Mouse (Mus musculus) kidney, embryonic 16.5 days (tissue): ENCODE data around the gene Acot6. TPM values are rescaled to one million over a fixed set of nuclear protein-coding genes. Genes with fewer than 3 reads are reported as not detected.

Experiments used
- ATAC-seq: fragments of 200-750 bp; cut with Nextera tagmentation; 2 replicates; pipeline ENCODE4 v1.8.0; 2017; ENCODE audit warnings: moderate TSS enrichment; ENCODE audit not compliant: low FRiP score, low TSS enrichment
- H3K27ac ChIP-seq: fragments of 300-500 bp; sonication (generic); 2 replicates; pipeline ENCODE4 v1.5.1; 2014; ENCODE audit warnings: low read length
- H3K27me3 ChIP-seq: fragments of 300-500 bp; sonication (generic); 2 replicates; pipeline ENCODE4 v1.6.1; 2014; ENCODE audit warnings: low read length, control low read depth, mixed read lengths; ENCODE audit not compliant: insufficient read depth
- H3K36me3 ChIP-seq: fragments of 300-500 bp; sonication (generic); 2 replicates; pipeline ENCODE4 v1.6.1; 2014; ENCODE audit warnings: low read length, control low read depth, mixed read lengths; ENCODE audit not compliant: insufficient read depth
- H3K4me1 ChIP-seq: fragments of 300-500 bp; sonication (generic); 2 replicates; pipeline ENCODE4 v1.6.1; 2014; ENCODE audit warnings: low read length, control low read depth, mixed read lengths; ENCODE audit not compliant: insufficient read depth
- H3K4me2 ChIP-seq: fragments of 300-500 bp; sonication (generic); replicated peaks from 2 replicates; pipeline ENCODE4 v1.6.1; 2014; ENCODE audit warnings: low read depth, low read length
- H3K4me3 ChIP-seq: fragments of 300-500 bp; sonication (generic); 2 replicates; pipeline ENCODE4 v1.5.1; 2014; ENCODE audit warnings: mild to moderate bottlenecking, low read length
- H3K9ac ChIP-seq: fragments of 300-500 bp; sonication (generic); replicated peaks from 2 replicates; pipeline ENCODE4 v1.6.1; 2014; ENCODE audit warnings: low read length
- H3K9me3 ChIP-seq: fragments of 300-500 bp; sonication (generic); 2 replicates; pipeline ENCODE4 v1.6.1; 2016; ENCODE audit warnings: low read length, control low read depth
- WGBS: fragments of 180-500 bp; shearing (Covaris S2); extraction: QIAGEN DNeasy Blood & Tissue Kit; methylation state at CpG from one replicate; pipeline ENCODE4 v1.1.7; 2014; 5-methylcytosine and 5-hydroxymethylcytosine counted together
- polyA plus RNA-seq: library from polyadenylated mRNA; unstranded; fragments of >200 nt; fragmentation: Nextera tagmentation; extraction: Ambion mirVana; gene quantifications from 2 replicates; pipeline ENCODE4 v1.2.1, GENCODE M21; 2015

Acot6 gene
- polyA plus RNA-seq, 1 experiment from 2014 or later, result 1.9 TPM

DNA sequence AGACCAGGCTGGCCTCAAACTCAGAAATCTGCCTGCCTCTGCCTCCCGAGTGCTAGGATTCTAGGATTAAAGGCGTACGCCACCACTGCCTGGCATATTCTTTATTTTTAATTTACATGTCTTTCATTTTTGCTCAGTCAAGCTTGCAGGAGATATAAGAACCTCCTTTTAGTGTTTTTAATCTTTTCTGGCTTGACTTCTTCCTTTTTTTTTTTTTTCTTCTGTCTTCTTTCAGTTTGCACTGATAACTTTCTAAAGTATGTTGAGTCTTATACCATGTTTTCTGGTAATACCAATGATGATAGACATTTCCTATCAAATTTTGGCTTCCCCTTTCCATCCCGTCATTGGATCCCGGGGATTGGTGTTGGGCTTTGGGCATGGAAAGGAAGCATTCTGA is 19.1 kb downstream of the Acot6 start:
- no peak for ATAC-seq
- 96% methylated on average over 5 of the region's 5 CpGs for WGBS
- Histone ChIP-seq H3K27ac (no peak overlapping the region), H3K9ac (no peak overlapping the region), H3K36me3 (no peaks in the 10 kb centered on the region), H3K4me3 (no peak overlapping the region), H3K9me3 (no peaks in the 10 kb centered on the region), H3K27me3 (no peaks in the 10 kb centered on the region), H3K4me2 (no peak overlapping the region), H3K4me1 (peaks cover 7% of the 10 kb centered on the region)

- H3K4me1 ChIP-seq, result no peaks in the 10 kb centered on the region
- H3K4me2 ChIP-seq, result no peak overlapping the region
- no peak overlapping the region for H3K4me3 ChIP-seq
- ATAC-seq, result no peak
- 64% methylated on average over 12 of the region's 12 CpGs for WGBS
- H3K36me3 ChIP-seq, result peaks cover 5% of the 10 kb centered on the region; the same call in 1 of the 2 replicates
- H3K27me3 ChIP-seq, result no peaks in the 10 kb centered on the region
- H3K9ac ChIP-seq, result no peak overlapping the region
- H3K27ac ChIP-seq, result no peak overlapping the region
- H3K9me3 ChIP-seq, result no peaks in the 10 kb centered on the region
These were observed 25.4 kb downstream of the Acot6 start for GRCm38 (mm10) chr12:84125892-84126291.

GRCm38 (mm10) chr12:84126899-84127298 is 26.4 kb downstream of the Acot6 start:
- Histone ChIP-seq H3K9me3 (no peaks in the 10 kb centered on the region), H3K27me3 (no peaks in the 10 kb centered on the region), H3K36me3 (peaks cover 11% of the 10 kb centered on the region), H3K9ac (no peak overlapping the region), H3K4me3 (no peak overlapping the region), H3K4me1 (no peaks in the 10 kb centered on the region), H3K27ac (no peak overlapping the region), H3K4me2 (no peak overlapping the region)
- 86% methylated on average over 2 of the region's 2 CpGs for WGBS
- ATAC-seq, result no peak

GRCm38 (mm10) chr12:84128576-84128975 is 28.1 kb downstream of the Acot6 start:
- 85% methylated on average over 6 of the region's 6 CpGs for WGBS

DNA sequence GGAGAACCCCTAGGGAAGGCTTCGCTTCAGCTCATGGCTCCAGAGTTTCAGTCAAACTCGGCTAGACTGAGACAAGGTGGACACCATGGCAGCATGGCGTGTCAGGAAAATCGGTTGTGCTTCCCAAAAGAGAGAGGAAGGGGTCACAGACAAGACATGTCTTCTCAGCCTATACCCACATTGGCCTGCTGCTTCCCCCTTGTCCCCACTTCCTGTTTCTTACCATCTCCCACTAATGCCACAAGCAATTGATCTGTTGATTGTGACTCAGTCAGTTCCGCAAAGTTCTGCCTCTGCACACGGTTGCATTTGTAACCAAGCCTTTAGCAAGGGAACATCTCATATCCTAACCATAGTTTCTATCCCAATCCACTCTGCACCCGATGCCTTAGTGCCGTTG is 29.5 kb downstream of the Acot6 start:
- no peaks in the 10 kb centered on the region for H3K4me1 ChIP-seq
- no peak overlapping the region for H3K9ac ChIP-seq
- H3K27me3 ChIP-seq, result no peaks in the 10 kb centered on the region
- no peak for ATAC-seq
- H3K27ac ChIP-seq, result no peak overlapping the region
- H3K4me3 ChIP-seq, result no peak overlapping the region
- H3K36me3 ChIP-seq, result peaks cover 17% of the 10 kb centered on the region
- H3K9me3 ChIP-seq, result no peaks in the 10 kb centered on the region
- WGBS, result 95% methylated on average over 8 of the region's 8 CpGs
- H3K4me2 ChIP-seq, result no peak overlapping the region

More at GRCm38 (mm10) chr12:84128576-84128975, 28.1 kb downstream of the Acot6 start:
- Histone ChIP-seq H3K9ac (no peak overlapping the region), H3K27ac (no peak overlapping the region), H3K9me3 (no peaks in the 10 kb centered on the region), H3K4me2 (no peak overlapping the region), H3K4me1 (no peaks in the 10 kb centered on the region), H3K27me3 (no peaks in the 10 kb centered on the region), H3K4me3 (no peak overlapping the region), H3K36me3 (peaks cover 17% of the 10 kb centered on the region)
- ATAC-seq, result no peak

DNA sequence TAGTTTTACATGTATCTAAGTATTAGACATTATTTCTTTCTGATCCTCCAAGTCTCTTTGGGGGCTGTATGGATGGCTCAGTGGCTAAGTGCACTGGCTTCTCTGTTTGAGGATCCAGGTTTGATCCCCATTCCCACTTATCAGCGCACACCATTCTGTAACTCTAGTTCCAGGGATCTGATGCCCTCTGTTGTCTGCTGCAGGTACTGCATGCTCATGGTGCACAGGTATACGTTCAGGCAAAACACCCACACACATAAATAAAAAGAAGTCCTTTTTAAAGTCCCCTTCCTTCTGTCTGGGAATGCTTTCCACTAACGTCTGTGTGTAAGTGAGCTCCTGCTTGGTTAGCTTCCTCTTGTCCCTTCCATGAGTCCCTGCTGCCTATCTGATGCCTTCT is 31.8 kb downstream of the Acot6 start:
- Histone ChIP-seq H3K27me3 (no peaks in the 10 kb centered on the region), H3K4me2 (no peak overlapping the region), H3K4me1 (no peaks in the 10 kb centered on the region), H3K9ac (no peak overlapping the region), H3K9me3 (no peaks in the 10 kb centered on the region), H3K36me3 (peaks cover 28% of the 10 kb centered on the region), H3K27ac (no peak overlapping the region), H3K4me3 (no peak overlapping the region)
- 67% methylated on average over 3 of the region's 3 CpGs for WGBS
- ATAC-seq, result no peak

DNA sequence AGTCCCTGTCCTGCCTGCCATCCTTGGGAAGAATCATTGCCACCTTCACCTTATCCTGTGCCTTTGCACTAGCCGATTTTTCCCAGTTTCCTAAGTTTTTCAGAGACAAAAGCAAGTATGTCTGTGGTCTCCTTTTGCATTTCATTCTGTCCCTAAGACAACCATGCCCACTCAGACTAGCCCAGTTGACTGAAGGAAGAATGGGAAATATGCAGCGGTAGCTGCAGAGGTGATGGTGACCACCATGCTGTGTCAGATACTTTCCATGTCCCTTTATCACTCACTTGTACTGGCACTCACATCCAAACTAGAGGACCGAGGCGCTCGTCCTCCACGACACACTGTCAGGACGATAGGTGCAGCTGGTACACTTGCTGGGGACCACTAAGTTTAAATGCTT is 36.7 kb downstream of the Acot6 start:
- Histone ChIP-seq H3K4me2 (no peak overlapping the region), H3K9me3 (no peaks in the 10 kb centered on the region), H3K9ac (no peak overlapping the region), H3K27ac (no peak overlapping the region), H3K4me3 (no peak overlapping the region), H3K4me1 (no peaks in the 10 kb centered on the region), H3K27me3 (no peaks in the 10 kb centered on the region), H3K36me3 (peaks cover 21% of the 10 kb centered on the region)
- ATAC-seq, result no peak
- WGBS, result 93% methylated on average over 7 of the region's 7 CpGs

- WGBS, result 75% methylated on average over 4 of the region's 4 CpGs
- Histone ChIP-seq H3K9ac (no peak overlapping the region), H3K9me3 (no peaks in the 10 kb centered on the region), H3K4me1 (no peaks in the 10 kb centered on the region), H3K27me3 (no peaks in the 10 kb centered on the region), H3K4me2 (no peak overlapping the region), H3K4me3 (no peak overlapping the region), H3K27ac (no peak overlapping the region), H3K36me3 (peaks cover 18% of the 10 kb centered on the region)
- no peak for ATAC-seq
These were observed 39.7 kb downstream of the Acot6 start for GRCm38 (mm10) chr12:84140135-84140534.

DNA sequence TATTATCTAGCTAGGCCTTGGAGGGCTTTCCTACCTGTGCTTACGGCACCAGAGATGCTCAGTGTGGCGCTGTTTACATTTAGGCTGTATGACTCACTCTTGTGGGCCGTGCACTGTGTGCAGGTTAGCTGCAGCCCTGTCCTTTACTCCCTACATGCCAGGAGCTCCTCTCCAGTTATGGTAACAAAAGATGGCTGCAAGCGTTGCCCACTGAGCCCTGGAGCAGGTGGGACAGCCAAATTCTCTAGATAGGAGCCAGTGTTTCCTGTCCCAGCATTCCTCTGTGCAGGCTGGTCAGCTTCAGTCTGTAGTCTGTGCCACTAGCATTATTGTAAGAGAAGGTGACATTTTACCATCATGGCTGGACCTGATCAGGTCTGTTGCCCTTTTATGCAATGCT is 40.8 kb downstream of the Acot6 start:
- no peak for ATAC-seq
- Histone ChIP-seq H3K4me1 (no peaks in the 10 kb centered on the region), H3K27ac (no peak overlapping the region), H3K4me3 (no peak overlapping the region), H3K4me2 (no peak overlapping the region), H3K27me3 (no peaks in the 10 kb centered on the region), H3K9me3 (no peaks in the 10 kb centered on the region), H3K9ac (no peak overlapping the region), H3K36me3 (peaks cover 13% of the 10 kb centered on the region)
- WGBS, result 83% methylated on average over 4 of the region's 4 CpGs

DNA sequence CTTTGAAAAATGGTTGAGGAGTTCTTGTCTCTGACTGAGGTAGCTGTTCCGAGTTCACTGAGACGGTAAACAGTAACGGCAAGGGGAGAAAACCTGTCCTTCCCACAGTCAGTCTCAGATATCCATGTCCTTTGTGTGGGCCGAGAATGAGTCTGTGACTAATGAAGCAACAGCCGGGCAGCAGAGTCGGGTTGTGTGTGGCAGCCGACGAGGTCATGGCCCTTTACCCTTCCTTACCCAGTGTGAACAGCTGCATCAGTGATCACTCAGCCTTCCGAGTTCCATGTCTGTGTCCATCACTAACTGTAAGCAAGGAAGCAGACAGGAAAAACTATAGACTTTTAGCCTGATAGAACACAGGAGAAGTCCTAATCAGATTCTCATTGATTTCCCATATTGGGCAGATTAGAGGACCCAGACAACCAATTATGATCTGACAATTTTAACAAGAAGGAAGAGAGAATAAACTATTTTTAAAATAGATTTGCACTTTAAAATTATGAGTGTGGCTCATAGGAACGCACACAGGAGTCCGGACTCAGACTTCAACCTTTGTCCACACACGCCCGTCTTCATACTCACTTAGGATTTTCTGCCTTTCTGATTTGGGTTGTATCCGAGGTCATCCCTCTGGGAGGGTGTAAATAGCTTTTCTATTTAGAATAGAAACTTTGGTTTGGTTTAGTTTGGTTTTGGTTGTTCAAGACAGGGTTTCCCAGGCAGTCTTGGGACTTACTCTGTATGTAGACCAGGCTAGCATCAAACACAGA is 42.0 kb downstream of the Acot6 start:
- no peak for ATAC-seq
- 40% methylated on average over 14 of the region's 14 CpGs for WGBS
- H3K27me3 ChIP-seq, result no peaks in the 10 kb centered on the region
- no peaks in the 10 kb centered on the region for H3K4me1 ChIP-seq
- no peak overlapping the region for H3K4me2 ChIP-seq
- H3K36me3 ChIP-seq, result peaks cover 5% of the 10 kb centered on the region; the same call in 1 of the 2 replicates
- H3K9me3 ChIP-seq, result no peaks in the 10 kb centered on the region
- H3K9ac ChIP-seq, result no peak overlapping the region
- H3K4me3 ChIP-seq, result no peak overlapping the region
- H3K27ac ChIP-seq, result no peak overlapping the region
